Mouse (Mus musculus) thymus, adult 2 months (tissue): ENCODE results near the gene Prickle2. TPM values are rescaled to one million over a fixed set of nuclear protein-coding genes. Genes with fewer than 3 reads are reported as not detected.

Experiments
- DNase-seq: peaks from one replicate; pipeline ENCODE4 v3.0.0; 2021
- H3K27ac ChIP-seq: fragments of 200-500 bp; 2 replicates; pipeline ENCODE4 v1.5.1; 2012; ENCODE audit warnings: low read length, control low read depth; ENCODE audit not compliant: control insufficient read depth, insufficient read depth
- H3K27me3 ChIP-seq: fragments of 200-500 bp; 2 replicates; pipeline ENCODE4 v1.6.1; 2012; ENCODE audit warnings: mild to moderate bottlenecking, low read length, moderate library complexity, mixed read lengths; ENCODE audit not compliant: control insufficient read depth, insufficient read depth
- H3K36me3 ChIP-seq: fragments of 200-500 bp; 2 replicates; pipeline ENCODE4 v1.6.1; 2012; ENCODE audit warnings: mild to moderate bottlenecking, low read length, moderate library complexity; ENCODE audit not compliant: control insufficient read depth, insufficient read depth
- H3K4me1 ChIP-seq: fragments of 200-500 bp; replicated peaks from 2 replicates; pipeline ENCODE4 v1.6.1; 2012; ENCODE audit warnings: low read length; ENCODE audit not compliant: control insufficient read depth, insufficient read depth
- H3K4me3 ChIP-seq: fragments of 200-500 bp; 2 replicates; pipeline ENCODE4 v1.5.1; 2012; ENCODE audit warnings: mild to moderate bottlenecking, low read length, control low read depth, moderate library complexity; ENCODE audit not compliant: control insufficient read depth, insufficient read depth
- CTCF ChIP-seq: fragments of 200-500 bp; IDR thresholded peaks from 2 replicates; pipeline ENCODE4 v1.5.1; 2012; ENCODE audit warnings: mild to moderate bottlenecking, control low read depth, low read length, moderate library complexity, borderline replicate concordance; ENCODE audit not compliant: control insufficient read depth, poor library complexity, insufficient read depth; ENCODE audit errors: extremely low read depth
- POLR2A ChIP-seq: fragments of 200-500 bp; IDR thresholded peaks from 2 replicates; pipeline ENCODE4 v1.6.1; 2012; ENCODE audit warnings: mild to moderate bottlenecking, low read length, control low read depth, moderate library complexity; ENCODE audit not compliant: control insufficient read depth, poor library complexity, insufficient read depth; ENCODE audit errors: extremely low read depth
- WGBS: fragments of 180-500 bp; shearing (Covaris S2); methylation state at CpG from one replicate; pipeline ENCODE4 v1.1.7; 2018; 5-methylcytosine and 5-hydroxymethylcytosine counted together
- polyA plus RNA-seq: library from polyadenylated mRNA; depleted of rRNA; stranded (reverse); fragments of >200 nt; gene quantifications from 2 replicates; pipeline ENCODE4 v1.2.3, GENCODE M21; 2012

Gene Prickle2
- polyA plus RNA-seq, 1 experiment, result 0.50 TPM

DNA sequence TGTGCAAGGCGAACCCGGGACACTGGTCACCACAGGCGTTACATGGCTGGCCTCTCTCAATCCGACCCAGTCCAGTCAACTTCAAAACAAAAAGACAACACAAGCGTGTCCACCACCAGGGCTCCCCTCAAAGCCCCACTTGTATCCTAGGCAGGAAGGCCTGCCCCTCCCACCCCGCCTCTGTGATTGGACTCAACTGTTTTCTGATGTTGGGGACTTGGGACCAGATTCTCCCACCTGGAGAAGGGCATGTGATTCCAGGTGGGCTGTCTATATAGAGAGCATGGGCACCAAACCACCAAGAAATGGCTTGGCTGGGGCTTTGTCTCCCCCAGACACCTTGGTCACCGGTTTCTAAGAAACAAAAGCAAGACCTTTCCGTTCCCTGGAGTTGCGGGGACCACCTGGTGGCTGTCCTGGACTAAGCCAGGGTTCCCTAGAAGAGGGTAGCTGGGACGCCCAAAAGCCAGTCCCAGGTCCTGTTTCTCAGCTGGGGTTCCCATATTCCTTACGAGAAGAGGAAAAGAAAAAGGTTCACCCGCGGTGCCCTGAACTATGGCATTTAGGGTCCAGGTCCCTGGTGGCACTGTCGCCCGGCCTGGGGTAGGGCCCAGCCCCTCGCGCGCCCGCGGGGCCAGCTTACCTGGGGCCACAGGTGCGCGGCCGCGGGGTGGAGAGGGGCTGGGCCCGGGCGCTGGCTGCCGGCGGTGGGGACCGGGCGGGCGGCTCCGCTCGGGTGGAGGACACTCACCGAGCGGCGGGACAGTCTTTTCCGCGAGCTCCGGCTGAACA lies 406 bp downstream of the Prickle2 start:
- no peak overlapping the region for H3K27ac ChIP-seq

GRCm38 (mm10) chr6:92704810-92705209 lies 1.1 kb downstream of the Prickle2 start:
- H3K27ac ChIP-seq, result no peak overlapping the region
- H3K27me3 ChIP-seq, result no peaks in the 10 kb centered on the region
- no peak for DNase-seq
- no peak for TF ChIP-seq POLR2A
- no peak for TF ChIP-seq CTCF
- no peaks in the 10 kb centered on the region for H3K36me3 ChIP-seq
- no peak overlapping the region for H3K4me3 ChIP-seq
- H3K4me1 ChIP-seq, result no peaks in the 10 kb centered on the region
- 45% methylated on average over 9 of the region's 9 CpGs for WGBS

More for the DNA sequence above, 406 bp downstream of the Prickle2 start:
- TF ChIP-seq POLR2A (no peak), CTCF (no peak)
- Histone ChIP-seq H3K36me3 (no peaks in the 10 kb centered on the region), H3K27me3 (no peaks in the 10 kb centered on the region), H3K4me1 (no peaks in the 10 kb centered on the region), H3K4me3 (no peak overlapping the region)
- no peak for DNase-seq
- 10% methylated on average over 39 of the region's 39 CpGs for WGBS

DNA sequence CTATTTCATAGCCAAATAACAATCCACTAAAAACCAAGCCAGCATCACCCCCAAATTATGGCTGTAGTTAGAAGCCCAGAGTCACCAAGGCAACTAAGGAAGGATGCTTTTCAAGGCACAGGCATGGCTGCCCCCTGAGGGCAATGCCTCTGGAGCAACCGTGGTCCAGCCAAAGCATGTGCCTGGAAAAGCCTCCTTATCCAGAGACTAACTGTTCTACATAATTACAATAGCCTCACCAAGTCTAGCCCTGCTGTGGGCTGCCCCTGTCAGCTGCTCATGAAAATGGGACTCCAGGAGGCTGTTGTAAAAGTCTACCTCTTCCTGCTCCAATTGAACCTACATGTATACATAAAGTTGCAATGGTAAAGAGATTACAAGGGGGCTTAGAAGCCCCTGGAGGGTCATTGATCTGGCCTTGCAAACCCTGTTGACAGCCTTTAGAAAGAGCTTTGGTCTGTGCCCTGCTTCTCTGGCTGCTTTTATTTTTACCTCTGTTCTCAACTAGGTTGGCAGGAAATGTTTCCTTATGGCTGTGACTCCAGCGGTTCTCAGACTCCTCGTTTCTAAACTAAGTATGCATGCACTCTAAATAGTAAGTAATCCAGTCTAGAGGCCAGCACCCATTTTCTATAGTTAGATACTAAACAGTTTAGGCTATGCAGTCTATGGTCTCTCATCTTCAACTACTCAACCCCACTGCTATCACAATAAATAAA lies 6.3 kb downstream of the Prickle2 start:
- no peak for DNase-seq
- Histone ChIP-seq H3K4me1 (no peaks in the 10 kb centered on the region), H3K4me3 (no peak overlapping the region), H3K27me3 (no peaks in the 10 kb centered on the region), H3K27ac (no peak overlapping the region), H3K36me3 (no peaks in the 10 kb centered on the region)
- no peak for TF ChIP-seq POLR2A
- no peak for TF ChIP-seq CTCF
- 59% methylated on average over 3 of the region's 3 CpGs for WGBS

DNA sequence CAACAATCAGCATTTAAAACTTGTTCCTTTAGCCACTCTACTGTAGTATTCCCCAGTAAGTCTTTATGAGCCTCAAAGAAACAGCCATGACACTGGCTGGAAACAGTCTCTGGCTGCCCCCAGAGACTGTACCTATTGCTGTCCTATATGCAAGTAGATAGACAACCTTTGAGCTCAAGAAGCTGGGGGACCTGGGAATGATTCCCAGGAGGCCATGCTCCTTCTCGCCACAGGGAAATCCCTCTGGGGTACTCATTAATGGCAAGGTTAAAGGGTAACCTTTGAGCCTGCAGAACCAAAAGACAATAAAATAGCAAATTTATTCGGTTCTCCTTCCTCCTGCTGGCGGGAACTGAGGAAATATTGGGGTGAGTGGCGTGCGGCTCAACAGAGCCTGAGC lies 8.1 kb downstream of the Prickle2 start:
- no peak for DNase-seq
- Histone ChIP-seq H3K4me3 (no peak overlapping the region), H3K36me3 (no peaks in the 10 kb centered on the region), H3K27me3 (no peaks in the 10 kb centered on the region), H3K4me1 (no peaks in the 10 kb centered on the region), H3K27ac (no peak overlapping the region)
- 91% methylated on average over 5 of the region's 5 CpGs for WGBS
- TF ChIP-seq POLR2A (no peak), CTCF (no peak)

DNA sequence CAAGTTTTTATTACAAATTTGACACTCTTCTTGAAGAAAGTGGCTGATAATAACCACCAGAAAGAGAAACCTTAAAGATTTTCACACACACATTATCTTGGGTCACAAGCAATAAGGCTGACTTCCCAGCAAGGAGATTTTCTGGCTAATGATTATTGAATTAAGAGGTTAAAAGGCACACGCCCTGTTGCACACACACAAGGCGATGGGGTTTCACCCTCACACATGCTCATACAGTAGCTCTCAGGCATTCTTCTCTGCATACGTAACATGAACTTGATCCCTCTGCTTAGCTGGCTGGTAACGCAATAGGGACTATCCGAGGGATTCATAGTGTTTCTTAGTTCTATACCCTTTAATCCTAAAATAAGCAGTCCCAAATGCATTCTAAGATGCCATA lies 18.6 kb downstream of the Prickle2 start:
- 92% methylated on average over 5 of the region's 5 CpGs for WGBS
- no peaks in the 10 kb centered on the region for H3K36me3 ChIP-seq

GRCm38 (mm10) chr6:92674394-92674925 lies 31.5 kb downstream of the Prickle2 start:
- WGBS, result 52% methylated on average over 8 of the region's 8 CpGs
- Histone ChIP-seq H3K4me1 (no peaks in the 10 kb centered on the region), H3K27ac (no peak overlapping the region), H3K36me3 (no peaks in the 10 kb centered on the region), H3K4me3 (no peak overlapping the region), H3K27me3 (no peaks in the 10 kb centered on the region)
- no peak for DNase-seq
- no peak for TF ChIP-seq CTCF
- no peak for TF ChIP-seq POLR2A

More for the DNA sequence above, 18.6 kb downstream of the Prickle2 start:
- DNase-seq, result no peak
- H3K27me3 ChIP-seq, result no peaks in the 10 kb centered on the region
- TF ChIP-seq CTCF (no peak), POLR2A (no peak)
- no peak overlapping the region for H3K4me3 ChIP-seq
- no peaks in the 10 kb centered on the region for H3K4me1 ChIP-seq
- H3K27ac ChIP-seq, result no peak overlapping the region
